Mouse (Mus musculus) C2C12 (cell line): Measurements from ENCODE around the gene Atxn1.

Experiments
- CEBPB ChIP-seq: IDR thresholded peaks from one replicate; pipeline ENCODE4 v1.6.1; 2011; ENCODE audit warnings: low read depth, mild to moderate bottlenecking, control low read depth, moderate library complexity
- CTCF ChIP-seq: IDR thresholded peaks from one replicate; pipeline ENCODE4 v1.5.1; 2011; ENCODE audit not compliant: control insufficient read depth, insufficient read depth, insufficient read length
- FOSL1 ChIP-seq: IDR thresholded peaks from one replicate; pipeline ENCODE4 v1.8.0; 2011; ENCODE audit warnings: mild to moderate bottlenecking, low read length; ENCODE audit not compliant: poor library complexity, insufficient read depth, severe bottlenecking
- MAX ChIP-seq: IDR thresholded peaks from one replicate; pipeline ENCODE4 v1.6.1; 2011; ENCODE audit warnings: mild to moderate bottlenecking, control low read depth
- MYOD1 ChIP-seq: IDR thresholded peaks from one replicate; pipeline ENCODE4 v1.6.1; 2011; ENCODE audit warnings: low read depth; ENCODE audit not compliant: control insufficient read depth, insufficient read length
- MYOG ChIP-seq: IDR thresholded peaks from one replicate; pipeline ENCODE4 v1.6.1; 2011; ENCODE audit not compliant: control insufficient read depth, insufficient read length; ENCODE audit errors: extremely low read depth
- USF1 ChIP-seq: IDR thresholded peaks from one replicate; pipeline ENCODE4 v1.6.1; 2011; ENCODE audit warnings: low read depth, mild to moderate bottlenecking, control low read depth, moderate library complexity

DNA sequence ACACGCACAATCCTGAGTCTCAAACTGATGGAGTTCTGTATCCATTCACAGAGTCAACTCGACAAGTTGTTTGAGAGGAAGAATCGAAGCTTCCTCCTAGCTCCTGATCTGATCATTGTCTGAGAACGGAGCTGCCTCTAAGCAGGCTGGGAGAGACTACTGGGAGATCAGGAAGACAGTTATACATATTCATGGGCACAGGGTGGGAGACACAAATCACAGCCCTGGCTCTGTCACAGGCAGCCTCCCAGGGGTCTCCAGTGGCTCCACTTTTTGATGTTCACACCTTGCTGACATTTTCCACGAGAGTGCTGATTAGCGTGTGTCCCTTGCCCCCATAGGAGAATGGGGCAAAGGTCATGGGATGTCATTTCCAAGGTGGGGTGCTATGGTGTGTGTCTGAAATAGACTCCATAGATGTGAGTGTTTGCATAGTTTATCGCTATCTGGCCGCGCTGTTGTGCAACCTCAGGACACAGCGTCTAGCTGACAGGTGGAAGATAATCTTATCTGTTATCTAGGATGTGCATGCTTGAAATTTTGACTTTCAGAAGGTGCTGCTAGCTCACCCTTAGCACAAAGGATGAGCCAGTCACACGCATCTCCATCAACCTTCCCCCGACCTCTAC, 105.6 kb downstream of the Atxn1 start:
- TF ChIP-seq MAX (no peak), USF1 (no peak), CTCF (no peak), CEBPB (no peak), FOSL1 (no peak), MYOG (no peak), MYOD1 (no peak)
